Mouse (Mus musculus) urinary bladder, postnatal 14 days (tissue): Measurements from ENCODE around the gene Paox.

Experiments used
- DNase-seq: peaks from one replicate; pipeline ENCODE4 v3.0.0; 2021; ENCODE audit warnings: low spot score

The Paox gene

DNA sequence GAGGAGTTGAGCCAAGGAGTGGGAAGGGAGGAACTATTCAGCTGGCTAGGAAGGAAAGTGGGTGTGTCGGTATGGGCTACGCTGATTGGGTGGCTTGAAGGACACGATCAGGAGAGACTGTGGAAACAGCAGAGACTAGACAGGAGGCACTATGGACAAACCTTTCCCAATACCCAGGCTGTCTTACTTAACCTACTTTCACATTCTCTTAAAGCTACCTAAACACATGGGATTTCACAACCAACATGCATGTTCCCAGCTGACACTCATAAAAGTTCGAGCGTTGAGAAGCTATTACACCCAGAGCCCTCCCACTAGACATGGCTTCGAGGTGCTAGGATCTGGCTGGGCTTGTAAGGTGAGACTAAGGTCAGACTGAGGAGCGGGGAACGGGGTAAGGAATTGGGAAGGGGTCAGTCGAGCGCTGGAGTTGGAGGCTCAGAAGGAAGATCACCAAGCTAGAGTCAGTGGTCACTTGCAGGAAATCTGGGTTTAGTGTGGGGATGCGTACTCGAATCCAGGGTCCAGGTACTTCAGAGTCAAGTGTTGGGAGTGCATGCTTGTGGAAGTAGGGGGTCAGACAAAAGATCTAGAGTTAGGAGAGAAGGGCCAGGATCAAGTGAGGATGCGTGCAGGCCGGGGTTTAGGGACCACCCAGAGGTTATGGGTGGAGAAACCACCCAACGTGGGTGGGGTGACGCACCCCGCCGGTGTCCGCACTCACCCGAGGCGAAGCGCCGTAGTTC, at the start of gene Paox:
Gene Paox, plus strand, starts transcription at position 217 of the 746 bp plus-strand sequence.
- peak; percentile 70 for DNase-seq

DNA sequence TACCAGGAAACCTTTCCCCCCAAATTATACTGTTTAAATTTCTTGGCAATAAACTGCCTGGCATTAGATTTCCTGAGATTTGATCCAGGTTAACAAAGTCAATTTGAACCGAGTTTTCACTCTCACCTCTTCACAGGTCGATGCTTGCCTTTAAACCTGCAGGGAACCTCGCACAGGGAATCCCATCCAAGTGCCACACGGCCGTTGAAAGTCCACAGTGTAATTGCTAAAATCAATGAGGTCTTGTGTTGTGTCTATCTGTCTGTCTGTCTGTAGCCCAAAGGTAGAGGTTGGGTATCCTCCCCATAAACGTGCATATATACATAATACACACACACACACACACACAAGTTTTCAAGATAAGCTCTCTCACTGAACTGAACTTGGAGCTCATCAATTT, 48.2 kb upstream of the Paox start:
- DNase-seq: no peak

GRCm38 (mm10) chr7:140070042-140070711, 45.4 kb upstream of the Paox start:
- DNase-seq: no peak

DNA sequence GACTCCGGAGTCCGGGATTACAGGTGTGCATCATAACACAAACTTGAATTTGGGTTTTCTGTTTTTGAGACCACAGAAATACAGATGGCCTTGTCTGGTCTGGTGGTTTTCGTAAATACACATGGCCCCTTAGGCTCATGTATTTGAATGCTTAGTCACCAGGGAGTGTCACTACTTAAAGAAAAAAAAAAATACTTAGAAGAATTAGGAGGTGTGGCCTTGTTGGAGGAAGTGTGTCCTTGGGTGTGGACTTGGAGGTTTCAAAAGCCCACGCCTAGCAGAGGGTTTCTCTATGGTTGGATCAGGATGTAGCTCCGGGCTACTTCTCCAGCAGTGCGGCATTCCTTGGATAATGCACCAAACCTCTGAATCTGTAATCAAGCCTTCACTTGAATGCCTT, 37.9 kb upstream of the Paox start:
- no peak for DNase-seq

GRCm38 (mm10) chr7:140078711-140079110, 36.9 kb upstream of the Paox start:
- peak; percentile 71 for DNase-seq

- peak; percentile 71 for DNase-seq
Measured at GRCm38 (mm10) chr7:140080503-140081156, 35.0 kb upstream of the Paox start.

DNA sequence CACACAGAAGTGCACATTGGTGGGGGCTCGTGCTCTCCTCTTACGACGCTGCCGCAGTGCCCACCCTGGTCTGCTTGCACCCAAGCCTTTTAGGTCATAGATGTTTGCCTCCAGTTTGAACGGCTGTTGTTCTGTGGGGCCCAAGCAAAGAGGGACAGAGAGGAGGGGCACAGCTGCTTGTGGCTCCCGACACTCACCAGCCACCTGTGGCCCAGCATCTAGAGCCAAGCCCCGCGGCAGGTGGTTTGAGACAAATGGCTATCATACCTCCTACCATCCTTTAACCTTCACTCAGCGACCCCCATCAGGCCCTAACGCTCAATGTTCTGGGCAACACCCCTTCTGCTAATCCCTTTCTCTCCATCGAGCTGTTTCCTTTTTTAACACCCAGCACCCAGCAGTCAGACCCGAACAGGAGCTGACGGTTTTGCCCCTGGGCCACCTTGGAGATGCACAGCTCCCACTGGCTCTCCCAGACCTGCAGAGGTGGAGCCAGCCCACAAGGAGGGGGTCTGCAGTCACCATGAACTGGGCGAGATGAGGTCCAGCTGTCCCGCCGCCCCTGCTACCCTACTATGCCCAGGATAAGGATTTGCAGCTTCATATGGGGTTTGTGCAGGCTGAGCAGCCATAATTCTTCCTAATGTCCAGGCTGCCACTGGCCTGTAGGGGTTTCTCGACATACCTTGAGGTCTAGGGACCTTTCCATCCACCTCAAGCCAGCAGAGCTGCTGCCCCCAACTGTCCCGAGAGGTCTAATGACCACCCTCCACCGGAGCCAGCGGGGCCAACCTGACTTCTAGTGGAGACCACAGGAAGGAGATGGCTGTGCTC, 34.0 kb upstream of the Paox start:
- no peak for DNase-seq

GRCm38 (mm10) chr7:140082242-140082678, 33.3 kb upstream of the Paox start, which contains the start of gene Caly:
Gene Caly, minus strand, starts transcription at chr7:140082548.
- DNase-seq: no peak

DNA sequence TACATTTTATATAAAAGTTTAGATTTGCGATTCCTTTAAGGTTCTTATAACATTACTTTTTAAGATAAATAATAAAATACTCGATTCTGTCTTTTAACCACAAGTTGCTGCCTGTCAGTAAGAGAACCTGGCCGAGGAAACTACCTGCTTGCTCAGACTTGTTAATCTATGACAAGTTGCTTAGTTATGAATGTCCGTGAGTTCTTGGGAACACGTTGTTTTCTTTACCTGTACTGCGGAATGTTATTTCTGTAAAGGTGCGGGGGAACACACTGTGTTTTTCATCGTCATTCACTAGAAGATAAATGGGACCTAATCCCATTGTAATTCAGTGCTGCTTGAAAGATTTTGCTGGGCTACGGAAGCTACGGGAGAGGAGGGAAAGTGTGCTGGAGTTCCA, 25.0 kb upstream of the Paox start:
- peak; percentile 27 for DNase-seq

GRCm38 (mm10) chr7:140092924-140093528, 22.6 kb upstream of the Paox start, which contains the start of gene Prap1:
Gene Prap1, plus strand, starts transcription at chr7:140093395.
- DNase-seq: no peak

DNA sequence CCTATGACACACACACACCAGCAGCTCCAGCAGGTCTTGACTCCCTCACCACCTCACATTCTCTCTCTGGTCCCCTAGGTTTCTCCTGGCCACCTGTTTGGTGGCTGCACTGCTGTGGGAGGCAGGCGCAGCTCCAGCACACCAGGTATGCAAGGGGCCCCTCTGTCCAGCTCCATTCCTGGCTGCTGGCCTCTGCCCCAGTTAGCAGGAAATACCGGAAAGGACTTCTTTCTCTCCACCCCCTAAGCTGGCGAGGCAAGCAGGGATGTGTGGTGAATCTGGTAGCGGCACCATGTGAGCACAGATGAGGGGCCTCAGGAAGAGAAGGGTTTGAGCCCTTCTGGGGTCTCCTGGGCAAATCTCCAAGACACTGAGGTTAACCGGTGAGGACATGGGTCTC, 20.6 kb upstream of the Paox start:
- DNase-seq: peak; percentile 69

DNA sequence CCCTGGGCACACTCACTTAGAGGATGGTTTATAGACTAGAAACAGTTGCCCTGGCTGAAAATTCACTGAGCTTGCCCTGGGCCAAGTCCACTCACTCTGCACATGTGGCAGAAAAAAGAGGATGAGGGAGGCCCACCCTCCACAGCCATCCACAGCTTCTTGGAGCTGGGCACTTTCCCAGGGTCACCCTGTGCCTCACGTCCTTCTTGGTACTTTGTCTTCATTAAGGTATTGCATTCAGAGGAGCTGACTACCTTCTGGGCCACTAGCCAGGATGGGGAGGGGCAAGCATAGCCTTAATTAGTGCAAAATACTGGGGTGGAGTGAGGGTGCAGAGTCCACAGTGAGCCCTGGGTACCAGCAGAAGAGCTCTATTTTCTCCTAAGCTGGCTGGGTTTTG, 20.0 kb upstream of the Paox start:
- no peak for DNase-seq

DNA sequence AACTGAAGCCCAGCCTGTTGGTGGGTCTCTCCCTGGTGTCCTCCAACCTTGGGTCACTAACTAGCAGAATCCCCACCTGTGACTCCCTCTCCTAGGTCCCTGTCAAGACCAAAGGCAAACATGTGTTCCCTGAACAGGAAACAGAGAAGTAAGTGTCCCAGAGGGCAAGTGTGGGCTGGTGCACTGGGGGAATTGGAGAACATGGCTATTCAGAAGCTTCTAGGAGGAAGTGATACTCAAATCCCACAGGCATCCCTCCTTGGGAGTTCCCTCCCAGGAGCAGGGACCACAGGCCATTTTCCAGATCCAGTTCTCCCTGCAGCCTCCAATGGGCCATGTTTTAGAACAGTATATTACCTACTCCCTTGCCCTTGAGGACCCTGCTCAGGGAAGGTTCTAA, 19.5 kb upstream of the Paox start:
- DNase-seq: no peak

- no peak for DNase-seq
Measured at GRCm38 (mm10) chr7:140098466-140098865, 17.1 kb upstream of the Paox start.

DNA sequence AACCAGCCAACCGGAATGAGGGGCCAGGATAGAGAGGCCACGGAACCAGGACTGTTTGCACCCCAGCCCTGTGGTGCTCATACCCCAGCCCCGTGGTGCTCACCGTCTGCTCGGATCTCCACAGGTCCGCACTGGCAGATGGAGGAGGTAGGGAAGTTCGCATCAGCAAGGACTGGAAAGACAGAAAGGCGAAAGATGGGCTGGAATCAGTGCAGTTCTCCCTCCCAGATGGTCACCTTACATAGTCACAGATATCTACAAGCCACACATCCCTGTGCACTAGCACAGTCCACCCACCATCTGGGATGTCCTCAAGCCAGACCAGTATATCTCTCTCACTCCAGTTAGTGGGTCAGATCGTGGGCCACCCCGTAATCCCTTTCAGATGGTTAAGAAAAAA, 14.1 kb upstream of the Paox start:
- no peak for DNase-seq

- DNase-seq: peak; percentile 91
Measured at GRCm38 (mm10) chr7:140101993-140102860, 13.4 kb upstream of the Paox start, which contains the start of gene Fuom. Gene Fuom, minus strand, starts transcription at chr7:140102441.

DNA sequence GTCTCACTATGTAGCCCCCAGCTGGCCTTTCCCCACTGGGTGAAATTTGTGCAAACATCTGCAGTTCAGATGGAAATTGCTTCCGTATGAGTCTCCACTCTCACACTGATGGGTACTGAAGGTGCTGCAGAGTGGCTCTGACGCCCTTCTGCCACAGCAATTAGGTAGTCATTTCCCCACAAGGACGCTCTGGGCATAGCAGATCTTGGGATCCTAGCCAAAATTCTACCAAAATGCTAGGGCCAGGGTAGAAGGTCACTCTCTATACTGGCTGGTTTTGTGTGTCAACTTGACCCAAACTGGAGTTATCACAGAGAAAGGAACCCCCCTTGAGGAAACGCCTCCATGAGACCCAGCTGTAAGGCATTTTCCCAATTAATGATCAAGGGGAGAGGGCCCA, 11.6 kb upstream of the Paox start:
- no peak for DNase-seq

GRCm38 (mm10) chr7:140111943-140112342, 3.7 kb upstream of the Paox start:
- no peak for DNase-seq

GRCm38 (mm10) chr7:140116329-140117054, 893 bp downstream of the Paox start, which contains the start of gene Echs1:
Gene Echs1, minus strand, starts transcription at chr7:140116476.
- peak; percentile 93 for DNase-seq

- no peak for DNase-seq
Measured at GRCm38 (mm10) chr7:140120484-140120883, 4.9 kb downstream of the Paox start.
